Mouse (Mus musculus): ENCODE results near the gene Rab13. TPM values are rescaled to one million over a fixed set of nuclear protein-coding genes. Genes with fewer than 3 reads are reported as not detected.
A peak's percentile ranks its signal among the peaks of the same experiment; 100 is the strongest.

Gene Rab13
- polyA plus RNA-seq (2016; fragmentation: Nextera tagmentation; extraction: Ambion mirVana): 27.9 and 29.2 TPM in 2 replicates

- no peaks in the 10 kb centered on the region for H3K27me3 ChIP-seq (ENCODE audit: insufficient read depth, poor library complexity, severe bottlenecking)
- H3K36me3 ChIP-seq: peaks cover 42% of the 10 kb centered on the region
- H3K4me1 ChIP-seq: peaks cover 21% of the 10 kb centered on the region; the same call in 1 of the 2 replicates
- H3K4me3 ChIP-seq: peak within 1 kb of the TSS; percentile 80
- WGBS: under 1% methylated on average over 42 of the region's 42 CpGs
- peak within 1 kb of the TSS; percentile 97 for H3K27ac ChIP-seq
- DNase-seq (ENCODE audit: low spot score): peak; percentile 98
- H3K9me3 ChIP-seq: no peaks in the 10 kb centered on the region
Observed at GRCm38 (mm10) chr3:90213377-90213866, at the start of gene Rab13, which contains the start of gene Rps27. TSS of gene Rab13 (plus strand) at chr3:90213695. TSS of gene Rps27 (minus strand) at chr3:90213651.

DNA sequence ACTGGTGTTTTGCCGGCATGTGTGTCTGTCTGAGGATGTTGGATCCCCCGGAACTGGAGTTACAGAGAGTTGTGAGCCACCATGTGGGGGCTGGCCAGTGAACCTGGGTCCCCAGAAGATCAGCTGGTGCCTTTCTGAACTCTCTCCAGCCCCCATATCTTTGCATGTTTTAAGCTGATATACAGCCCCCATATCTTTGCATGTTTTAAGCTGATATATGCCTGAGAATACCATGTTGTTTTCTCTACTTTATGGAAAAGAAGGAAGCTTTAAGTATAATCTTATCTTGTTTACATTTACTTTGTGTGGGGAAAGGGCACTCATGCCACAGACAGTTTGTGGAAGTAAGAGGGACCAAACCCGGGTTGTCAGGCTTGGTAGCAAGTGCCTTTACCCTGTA lies 33.9 kb upstream of the Rab13 start:
- H3K4me1 ChIP-seq: no peaks in the 10 kb centered on the region
- WGBS: 66% methylated on average over 3 of the region's 3 CpGs

GRCm38 (mm10) chr3:90183581-90183980 lies 29.9 kb upstream of the Rab13 start:
- Histone ChIP-seq H3K4me1 (peaks cover 10% of the 10 kb centered on the region), H3K9me3 (no peaks in the 10 kb centered on the region), H3K27me3 (ENCODE audit: insufficient read depth, poor library complexity, severe bottlenecking) (no peaks in the 10 kb centered on the region), H3K36me3 (no peaks in the 10 kb centered on the region), H3K4me3 (no peak overlapping the region), H3K27ac (no peak overlapping the region)
- 66% methylated on average over 3 of the region's 3 CpGs for WGBS
- no peak for DNase-seq (ENCODE audit: low spot score)

More for the DNA sequence above, 33.9 kb upstream of the Rab13 start:
- Histone ChIP-seq H3K36me3 (no peaks in the 10 kb centered on the region), H3K27ac (no peak overlapping the region), H3K27me3 (ENCODE audit: insufficient read depth, poor library complexity, severe bottlenecking) (no peaks in the 10 kb centered on the region), H3K4me3 (no peak overlapping the region), H3K9me3 (no peaks in the 10 kb centered on the region)
- DNase-seq (ENCODE audit: low spot score): no peak

GRCm38 (mm10) chr3:90190859-90191510 lies 22.5 kb upstream of the Rab13 start:
- Histone ChIP-seq H3K27ac (no peak overlapping the region), H3K36me3 (no peaks in the 10 kb centered on the region), H3K4me1 (peaks cover 13% of the 10 kb centered on the region; the same call in 1 of the 2 replicates), H3K9me3 (no peaks in the 10 kb centered on the region), H3K27me3 (ENCODE audit: insufficient read depth, poor library complexity, severe bottlenecking) (no peaks in the 10 kb centered on the region), H3K4me3 (no peak overlapping the region)
- WGBS: 80% methylated on average over 11 of the region's 11 CpGs
- no peak for DNase-seq (ENCODE audit: low spot score)

DNA sequence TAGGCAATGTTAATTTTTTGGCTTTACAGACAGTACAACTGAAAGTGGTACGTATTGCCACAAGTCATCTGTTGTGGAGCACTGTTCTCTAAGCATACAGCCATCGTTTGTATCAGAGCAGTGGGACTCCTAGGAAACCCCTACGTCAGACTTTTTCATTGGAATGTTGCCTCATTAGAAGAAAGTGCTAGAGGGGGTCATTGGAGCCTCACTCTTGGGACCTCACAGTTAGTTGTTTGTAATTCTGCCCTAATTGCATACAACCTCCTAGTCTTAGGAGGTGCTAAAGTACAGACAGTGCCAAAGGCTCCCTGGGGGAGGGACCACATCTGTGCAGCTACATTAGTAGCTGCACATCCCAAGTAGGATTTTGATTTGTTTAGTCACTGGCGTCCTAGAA lies 18.7 kb upstream of the Rab13 start:
- Histone ChIP-seq H3K4me3 (no peak overlapping the region), H3K27me3 (ENCODE audit: insufficient read depth, poor library complexity, severe bottlenecking) (no peaks in the 10 kb centered on the region), H3K4me1 (no peaks in the 10 kb centered on the region), H3K9me3 (no peaks in the 10 kb centered on the region), H3K27ac (no peak overlapping the region), H3K36me3 (no peaks in the 10 kb centered on the region)
- WGBS: 67% methylated on average over 4 of the region's 4 CpGs
- no peak for DNase-seq (ENCODE audit: low spot score)

- Histone ChIP-seq H3K36me3 (no peaks in the 10 kb centered on the region), H3K4me1 (no peaks in the 10 kb centered on the region), H3K4me3 (no peak overlapping the region), H3K27ac (no peak overlapping the region), H3K9me3 (no peaks in the 10 kb centered on the region), H3K27me3 (ENCODE audit: insufficient read depth, poor library complexity, severe bottlenecking) (no peaks in the 10 kb centered on the region)
- 71% methylated on average over 1 of the region's 1 CpGs for WGBS
- no peak for DNase-seq (ENCODE audit: low spot score)
Observed at GRCm38 (mm10) chr3:90195644-90196043, 17.9 kb upstream of the Rab13 start.

- no peak overlapping the region for H3K4me3 ChIP-seq
- H3K4me1 ChIP-seq: no peaks in the 10 kb centered on the region
- H3K36me3 ChIP-seq: no peaks in the 10 kb centered on the region
- H3K9me3 ChIP-seq: no peaks in the 10 kb centered on the region
- H3K27me3 ChIP-seq (ENCODE audit: insufficient read depth, poor library complexity, severe bottlenecking): no peaks in the 10 kb centered on the region
- WGBS: 59% methylated on average over 1 of the region's 1 CpGs
- no peak overlapping the region for H3K27ac ChIP-seq
- no peak for DNase-seq (ENCODE audit: low spot score)
Observed at GRCm38 (mm10) chr3:90197548-90197947, 15.9 kb upstream of the Rab13 start.

DNA sequence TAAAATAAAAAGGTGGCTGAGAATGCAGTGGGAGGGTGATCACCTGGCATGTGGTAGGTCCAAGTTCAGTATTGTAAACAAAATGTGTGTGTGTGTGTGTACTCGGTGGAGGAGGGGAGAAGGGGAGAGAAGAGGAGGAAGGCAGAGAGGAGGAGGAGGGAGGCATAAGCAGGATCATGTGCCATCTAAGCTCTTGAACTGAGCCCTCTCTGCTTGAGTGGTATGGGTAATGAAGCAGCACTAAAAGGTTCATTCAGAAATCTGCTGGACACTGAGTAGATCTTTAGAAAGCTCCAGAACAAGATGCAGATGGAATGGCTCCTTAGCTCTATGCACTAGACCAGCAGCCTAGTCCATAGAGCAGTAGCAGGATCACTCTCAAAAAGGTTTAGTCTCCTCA lies 10.6 kb upstream of the Rab13 start:
- no peaks in the 10 kb centered on the region for H3K4me1 ChIP-seq
- no peaks in the 10 kb centered on the region for H3K9me3 ChIP-seq
- H3K27me3 ChIP-seq (ENCODE audit: insufficient read depth, poor library complexity, severe bottlenecking): no peaks in the 10 kb centered on the region
- no peak overlapping the region for H3K4me3 ChIP-seq
- 71% methylated on average over 1 of the region's 1 CpGs for WGBS
- no peak overlapping the region for H3K27ac ChIP-seq
- peaks cover 8% of the 10 kb centered on the region for H3K36me3 ChIP-seq
- DNase-seq (ENCODE audit: low spot score): no peak

DNA sequence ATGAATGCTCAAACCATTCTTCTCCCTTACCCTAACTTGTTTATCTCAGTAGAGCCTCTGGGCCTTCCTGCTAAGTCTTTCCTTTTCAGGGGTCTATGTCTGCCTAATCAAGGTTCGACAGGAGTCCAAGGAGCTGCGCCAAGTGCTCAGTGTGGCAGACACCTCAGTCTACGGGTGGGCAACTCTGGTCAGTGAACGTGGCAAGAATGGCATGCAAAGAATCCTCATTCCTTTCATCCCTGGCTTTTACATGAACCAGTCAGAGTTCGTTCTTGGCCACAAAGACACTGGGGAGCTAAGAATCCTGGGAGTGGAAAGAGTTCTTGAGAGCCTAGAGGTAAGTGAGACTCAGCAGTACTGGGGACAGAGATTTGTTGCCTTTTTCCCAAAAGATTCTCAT lies 9.9 kb upstream of the Rab13 start:
- Histone ChIP-seq H3K36me3 (peaks cover 16% of the 10 kb centered on the region), H3K27me3 (ENCODE audit: insufficient read depth, poor library complexity, severe bottlenecking) (no peaks in the 10 kb centered on the region), H3K27ac (0 out of 2 replicates have a peak overlapping the region, but pooled peaks have one; percentile 42), H3K9me3 (no peaks in the 10 kb centered on the region), H3K4me1 (no peaks in the 10 kb centered on the region), H3K4me3 (no peak overlapping the region)
- DNase-seq (ENCODE audit: low spot score): no peak
- WGBS: 45% methylated on average over 5 of the region's 5 CpGs

DNA sequence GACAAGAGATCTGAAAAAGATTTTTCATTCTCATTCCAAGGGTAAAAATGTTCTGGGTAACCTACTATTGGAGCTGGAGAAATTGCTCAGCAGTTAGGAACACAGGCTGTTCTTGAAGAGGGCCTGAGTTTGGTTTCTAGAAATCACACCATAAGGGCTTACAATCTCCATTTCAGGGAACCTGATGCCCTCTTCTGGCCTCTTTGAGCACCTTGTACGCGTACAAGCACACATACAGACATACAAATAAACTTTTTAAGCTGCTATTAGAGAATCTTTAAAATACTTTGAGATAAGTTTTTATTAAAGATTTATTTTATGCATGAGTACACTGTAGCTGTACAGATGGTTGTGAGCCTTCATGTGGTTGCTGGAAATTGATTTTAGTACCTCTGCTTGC lies 8.9 kb upstream of the Rab13 start:
- DNase-seq (ENCODE audit: low spot score): no peak
- Histone ChIP-seq H3K9me3 (no peaks in the 10 kb centered on the region), H3K27me3 (ENCODE audit: insufficient read depth, poor library complexity, severe bottlenecking) (no peaks in the 10 kb centered on the region), H3K4me3 (no peak overlapping the region), H3K27ac (no peak overlapping the region), H3K36me3 (peaks cover 24% of the 10 kb centered on the region), H3K4me1 (no peaks in the 10 kb centered on the region)
- WGBS: 92% methylated on average over 2 of the region's 2 CpGs

DNA sequence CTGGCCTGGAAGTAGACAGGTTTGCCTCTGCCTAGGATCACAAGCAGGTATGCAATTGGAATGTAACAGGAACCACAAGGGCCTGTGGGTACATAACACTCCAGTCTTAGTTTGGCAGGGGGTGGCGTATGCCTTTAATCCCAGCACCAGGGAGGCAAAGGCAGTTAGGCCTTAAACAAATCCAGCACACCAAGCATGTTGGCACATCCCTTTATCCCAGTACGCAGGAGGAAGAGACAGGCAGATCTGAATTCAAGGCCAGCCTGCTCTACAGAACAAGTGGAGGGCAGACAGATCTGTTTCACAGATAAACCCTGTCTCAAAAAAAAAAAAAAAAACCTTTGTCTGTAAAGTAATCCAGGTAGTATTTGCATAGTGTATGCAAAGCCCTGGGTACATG lies 4.8 kb upstream of the Rab13 start:
- Histone ChIP-seq H3K4me1 (peaks cover 15% of the 10 kb centered on the region; the same call in 1 of the 2 replicates), H3K27ac (no peak overlapping the region), H3K27me3 (ENCODE audit: insufficient read depth, poor library complexity, severe bottlenecking) (no peaks in the 10 kb centered on the region), H3K36me3 (peaks cover 56% of the 10 kb centered on the region), H3K4me3 (no peak overlapping the region), H3K9me3 (no peaks in the 10 kb centered on the region)
- 71% methylated on average over 2 of the region's 2 CpGs for WGBS
- no peak for DNase-seq (ENCODE audit: low spot score)

GRCm38 (mm10) chr3:90209908-90210566 lies 3.5 kb upstream of the Rab13 start:
- no peaks in the 10 kb centered on the region for H3K27me3 ChIP-seq (ENCODE audit: insufficient read depth, poor library complexity, severe bottlenecking)
- peaks cover 56% of the 10 kb centered on the region for H3K36me3 ChIP-seq
- H3K4me1 ChIP-seq: peaks cover 21% of the 10 kb centered on the region; the same call in 1 of the 2 replicates
- WGBS: 84% methylated on average over 5 of the region's 5 CpGs
- no peaks in the 10 kb centered on the region for H3K9me3 ChIP-seq
- no peak overlapping the region for H3K4me3 ChIP-seq
- no peak for DNase-seq (ENCODE audit: low spot score)
- no peak overlapping the region for H3K27ac ChIP-seq

All from heart, embryonic 10.5 days (tissue).